Mouse (Mus musculus): ENCODE results near the gene Amotl2. TPM values are rescaled to one million over a fixed set of nuclear protein-coding genes. Genes with fewer than 3 reads are reported as not detected.

The Amotl2 gene
- polyA plus RNA-seq, 1 experiment from 2014 or later = 76.7 TPM

DNA sequence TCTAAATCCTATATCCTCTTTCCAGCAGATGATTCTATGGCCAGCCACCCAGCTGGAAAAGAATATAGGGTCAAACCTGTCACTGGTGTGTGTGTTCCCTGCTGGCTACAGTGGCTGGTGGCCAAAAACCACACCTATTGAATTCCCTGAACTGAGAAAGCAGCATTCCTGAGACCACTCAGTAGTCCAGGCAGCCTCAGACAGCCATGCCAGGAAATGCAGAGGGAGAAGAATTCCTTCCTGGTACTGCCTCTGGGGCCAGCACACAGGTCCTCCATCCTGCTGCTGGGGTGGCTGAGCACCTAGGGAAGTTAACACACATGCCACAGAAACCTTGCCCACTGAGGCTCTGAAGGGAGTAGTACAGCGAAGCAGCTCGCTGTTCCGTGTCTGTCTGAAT, 50.3 kb downstream of the Amotl2 start:
- Histone ChIP-seq H3K36me3 (ENCODE audit: control insufficient read depth, insufficient read depth, low read length) (no peaks in the 10 kb centered on the region), H3K4me2 (ENCODE audit: low read depth) (no peak overlapping the region), H3K27ac (ENCODE audit: low read depth, low read length) (no peak overlapping the region), H3K27me3 (ENCODE audit: control insufficient read depth, insufficient read depth, low read length) (no peaks in the 10 kb centered on the region), H3K9ac (ENCODE audit: low read length) (no peak overlapping the region), H3K4me3 (ENCODE audit: low read depth, low read length) (no peak overlapping the region), H3K4me1 (ENCODE audit: control insufficient read depth, insufficient read depth, low read length) (no peaks in the 10 kb centered on the region), H3K9me3 (ENCODE audit: control insufficient read depth, low read length) (no peaks in the 10 kb centered on the region)
- ATAC-seq (ENCODE audit: insufficient read depth, low FRiP score, low TSS enrichment) = no peak
- WGBS = 92% methylated on average over 3 of the region's 3 CpGs
- DNase-seq (ENCODE audit: low spot score) = no peak

- Histone ChIP-seq H3K4me2 (ENCODE audit: low read depth) (no peak overlapping the region), H3K27ac (ENCODE audit: low read depth, low read length) (no peak overlapping the region), H3K27me3 (ENCODE audit: control insufficient read depth, insufficient read depth, low read length) (no peaks in the 10 kb centered on the region), H3K4me1 (ENCODE audit: control insufficient read depth, insufficient read depth, low read length) (no peaks in the 10 kb centered on the region), H3K9ac (ENCODE audit: low read length) (no peak overlapping the region), H3K36me3 (ENCODE audit: control insufficient read depth, insufficient read depth, low read length) (no peaks in the 10 kb centered on the region), H3K4me3 (ENCODE audit: low read depth, low read length) (no peak overlapping the region), H3K9me3 (ENCODE audit: control insufficient read depth, low read length) (no peaks in the 10 kb centered on the region)
- 72% methylated on average over 3 of the region's 3 CpGs for WGBS
- no peak for DNase-seq (ENCODE audit: low spot score)
- ATAC-seq (ENCODE audit: insufficient read depth, low FRiP score, low TSS enrichment) = no peak
Observed at GRCm38 (mm10) chr9:102769257-102769656, 52.8 kb downstream of the Amotl2 start.

DNA sequence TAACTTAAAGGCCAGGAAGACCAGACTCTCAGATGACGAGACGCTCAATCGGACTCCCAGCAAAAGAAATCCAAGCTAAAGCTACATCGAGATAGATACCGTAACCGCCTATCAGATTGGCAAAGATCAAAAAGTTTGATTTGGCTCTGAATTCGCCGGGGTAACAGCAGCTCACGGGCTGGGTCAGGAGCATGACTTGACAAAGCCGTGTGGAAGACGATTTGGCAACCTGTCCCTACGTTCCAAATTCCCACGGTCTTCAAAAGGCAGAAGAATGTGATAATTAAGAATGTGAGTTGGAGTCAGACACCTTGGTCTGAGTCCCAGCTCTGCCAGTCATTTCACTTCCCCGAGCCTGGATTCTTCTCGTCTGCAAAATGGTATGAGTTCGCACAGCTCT, 53.7 kb downstream of the Amotl2 start:
- no peaks in the 10 kb centered on the region for H3K36me3 ChIP-seq (ENCODE audit: control insufficient read depth, insufficient read depth, low read length)
- WGBS = 93% methylated on average over 16 of the region's 16 CpGs

GRCm38 (mm10) chr9:102771308-102771895, 54.9 kb downstream of the Amotl2 start:
- Histone ChIP-seq H3K4me2 (ENCODE audit: low read depth) (no peak overlapping the region), H3K36me3 (ENCODE audit: control insufficient read depth, insufficient read depth, low read length) (no peaks in the 10 kb centered on the region), H3K27me3 (ENCODE audit: control insufficient read depth, insufficient read depth, low read length) (no peaks in the 10 kb centered on the region), H3K9ac (ENCODE audit: low read length) (no peak overlapping the region), H3K27ac (ENCODE audit: low read depth, low read length) (no peak overlapping the region), H3K4me1 (ENCODE audit: control insufficient read depth, insufficient read depth, low read length) (no peaks in the 10 kb centered on the region), H3K9me3 (ENCODE audit: control insufficient read depth, low read length) (no peaks in the 10 kb centered on the region), H3K4me3 (ENCODE audit: low read depth, low read length) (no peak overlapping the region)
- ATAC-seq (ENCODE audit: insufficient read depth, low FRiP score, low TSS enrichment) (no peak), DNase-seq (ENCODE audit: low spot score) (no peak)
- WGBS = 46% methylated on average over 21 of the region's 21 CpGs

More for the DNA sequence above, 53.7 kb downstream of the Amotl2 start:
- H3K4me1 ChIP-seq (ENCODE audit: control insufficient read depth, insufficient read depth, low read length) = no peaks in the 10 kb centered on the region
- H3K4me2 ChIP-seq (ENCODE audit: low read depth) = no peak overlapping the region
- no peak overlapping the region for H3K27ac ChIP-seq (ENCODE audit: low read depth, low read length)
- H3K4me3 ChIP-seq (ENCODE audit: low read depth, low read length) = no peak overlapping the region
- no peaks in the 10 kb centered on the region for H3K9me3 ChIP-seq (ENCODE audit: control insufficient read depth, low read length)
- DNase-seq (ENCODE audit: low spot score) = no peak
- H3K27me3 ChIP-seq (ENCODE audit: control insufficient read depth, insufficient read depth, low read length) = no peaks in the 10 kb centered on the region
- ATAC-seq (ENCODE audit: insufficient read depth, low FRiP score, low TSS enrichment) = no peak
- no peak overlapping the region for H3K9ac ChIP-seq (ENCODE audit: low read length)

GRCm38 (mm10) chr9:102777631-102778591, 61.4 kb downstream of the Amotl2 start:
- H3K27ac ChIP-seq (ENCODE audit: low read depth, low read length) = no peak overlapping the region
- H3K4me3 ChIP-seq (ENCODE audit: low read depth, low read length) = no peak overlapping the region
- H3K36me3 ChIP-seq (ENCODE audit: control insufficient read depth, insufficient read depth, low read length) = no peaks in the 10 kb centered on the region
- H3K9me3 ChIP-seq (ENCODE audit: control insufficient read depth, low read length) = no peaks in the 10 kb centered on the region
- 65% methylated on average over 18 of the region's 18 CpGs for WGBS
- no peaks in the 10 kb centered on the region; the same call in 1 of the 2 replicates for H3K4me1 ChIP-seq (ENCODE audit: control insufficient read depth, insufficient read depth, low read length)
- H3K27me3 ChIP-seq (ENCODE audit: control insufficient read depth, insufficient read depth, low read length) = no peaks in the 10 kb centered on the region
- no peak for DNase-seq (ENCODE audit: low spot score)
- ATAC-seq (ENCODE audit: insufficient read depth, low FRiP score, low TSS enrichment) = no peak
- H3K9ac ChIP-seq (ENCODE audit: low read length) = no peak overlapping the region
- no peak overlapping the region for H3K4me2 ChIP-seq (ENCODE audit: low read depth)

- Histone ChIP-seq H3K36me3 (ENCODE audit: control insufficient read depth, insufficient read depth, low read length) (no peaks in the 10 kb centered on the region), H3K4me2 (ENCODE audit: low read depth) (no peak overlapping the region), H3K4me1 (ENCODE audit: control insufficient read depth, insufficient read depth, low read length) (no peaks in the 10 kb centered on the region; the same call in 1 of the 2 replicates), H3K27ac (ENCODE audit: low read depth, low read length) (no peak overlapping the region), H3K4me3 (ENCODE audit: low read depth, low read length) (no peak overlapping the region), H3K9ac (ENCODE audit: low read length) (no peak overlapping the region), H3K27me3 (ENCODE audit: control insufficient read depth, insufficient read depth, low read length) (no peaks in the 10 kb centered on the region), H3K9me3 (ENCODE audit: control insufficient read depth, low read length) (no peaks in the 10 kb centered on the region)
- 3% methylated on average over 15 of the region's 15 CpGs for WGBS
- ATAC-seq (ENCODE audit: insufficient read depth, low FRiP score, low TSS enrichment) = peak; percentile 69
- DNase-seq (ENCODE audit: low spot score) = peak; percentile 76
Observed at GRCm38 (mm10) chr9:102779493-102779892, 63.0 kb downstream of the Amotl2 start.

Other genes with a start within 250 kb of the Amotl2 start
- gene Ky, start 210.9 kb upstream of the Amotl2 start, polyA plus RNA-seq (2014; fragmentation: Nextera tagmentation; extraction: Ambion mirVana) = 0.30 and 1.4 TPM in 2 replicates
- 154 and 156 TPM in 2 replicates for gene Anapc13, start 90.4 kb upstream of the Amotl2 start, polyA plus RNA-seq (2014; fragmentation: Nextera tagmentation; extraction: Ambion mirVana)
- gene Cep63, start 90.1 kb upstream of the Amotl2 start, polyA plus RNA-seq (2014; fragmentation: Nextera tagmentation; extraction: Ambion mirVana) = 49.6 and 54.2 TPM in 2 replicates
- gene Ryk, start 118.2 kb downstream of the Amotl2 start, polyA plus RNA-seq (2014; fragmentation: Nextera tagmentation; extraction: Ambion mirVana) = 41.8 and 42.2 TPM in 2 replicates

All from neural tube, embryonic 11.5 days (tissue).